Mouse (Mus musculus) megakaryocyte, adult 5-6 weeks (primary cell): ENCODE data around the gene Foxm1. TPM values are rescaled to one million over a fixed set of nuclear protein-coding genes. Genes with fewer than 3 reads are reported as not detected.

ENCODE experiments used
- ATAC-seq: 2 replicates; pipeline ENCODE4 v1.8.0; 2016; ENCODE audit warnings: mild to moderate bottlenecking, inconsistent platforms; ENCODE audit not compliant: poor library complexity, severe bottlenecking
- total RNA-seq, 2 experiments: library from RNA; stranded (forward) in 1 of 2; stranded (reverse) in 1 of 2; fragments of 153-499, 151-499 nt in 1 of 2; fragments of 221-1000, 200-1000 nt in 1 of 2; gene quantifications; 2 replicates each; pipeline versions ENCODE4 v1.2.3 to v1.2.4; 2015 to 2017

Foxm1 gene
- 69.8 and 76.1 TPM in 2 replicates for total RNA-seq (2015)
- 26.2 and 41.8 TPM in 2 replicates for total RNA-seq (2017)

DNA sequence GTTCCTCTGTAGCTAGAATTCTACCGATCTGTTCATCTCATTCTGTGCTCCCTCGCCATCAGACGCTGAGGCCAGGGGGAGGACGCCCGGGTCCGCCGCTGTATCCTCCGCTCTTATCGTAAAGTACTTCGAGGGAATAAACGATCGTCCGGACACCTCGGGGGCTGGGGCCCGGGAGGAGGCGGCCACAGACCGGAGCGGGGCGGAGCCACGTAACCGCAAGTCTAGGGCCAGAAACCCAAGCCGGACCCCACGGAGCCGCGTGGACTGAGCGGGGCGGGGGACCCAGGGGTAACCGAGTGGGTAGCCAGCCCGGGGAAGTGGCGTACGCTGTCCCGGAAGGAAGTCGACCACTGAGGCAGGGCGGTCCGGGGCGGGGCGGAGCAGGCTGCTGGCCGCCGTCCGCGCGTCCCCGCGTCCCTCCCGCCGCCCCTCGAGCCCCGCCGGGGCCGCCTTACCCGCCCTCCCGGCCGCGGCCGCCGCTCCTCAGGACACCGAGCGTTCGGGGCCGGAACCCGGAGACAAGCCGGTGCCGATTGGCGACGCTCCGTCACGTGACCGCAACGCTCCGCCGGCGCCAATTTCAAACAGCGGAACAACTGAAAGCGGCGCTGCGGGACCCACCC lies at the start of gene Foxm1, which contains the start of gene Rhno1:
Foxm1 (plus strand) TSS at position 587 of the 626 bp plus-strand sequence.
Rhno1 (minus strand) TSS at position 531 of the 626 bp plus-strand sequence.
- peak; percentile 73 for ATAC-seq

- no peak for ATAC-seq
Observed at GRCm38 (mm10) chr6:128314796-128315195, 48.0 kb upstream of the Foxm1 start.

GRCm38 (mm10) chr6:128315597-128315996 lies 47.2 kb upstream of the Foxm1 start:
- ATAC-seq = no peak

GRCm38 (mm10) chr6:128318317-128318716 lies 44.5 kb upstream of the Foxm1 start:
- ATAC-seq = peak; percentile 83

DNA sequence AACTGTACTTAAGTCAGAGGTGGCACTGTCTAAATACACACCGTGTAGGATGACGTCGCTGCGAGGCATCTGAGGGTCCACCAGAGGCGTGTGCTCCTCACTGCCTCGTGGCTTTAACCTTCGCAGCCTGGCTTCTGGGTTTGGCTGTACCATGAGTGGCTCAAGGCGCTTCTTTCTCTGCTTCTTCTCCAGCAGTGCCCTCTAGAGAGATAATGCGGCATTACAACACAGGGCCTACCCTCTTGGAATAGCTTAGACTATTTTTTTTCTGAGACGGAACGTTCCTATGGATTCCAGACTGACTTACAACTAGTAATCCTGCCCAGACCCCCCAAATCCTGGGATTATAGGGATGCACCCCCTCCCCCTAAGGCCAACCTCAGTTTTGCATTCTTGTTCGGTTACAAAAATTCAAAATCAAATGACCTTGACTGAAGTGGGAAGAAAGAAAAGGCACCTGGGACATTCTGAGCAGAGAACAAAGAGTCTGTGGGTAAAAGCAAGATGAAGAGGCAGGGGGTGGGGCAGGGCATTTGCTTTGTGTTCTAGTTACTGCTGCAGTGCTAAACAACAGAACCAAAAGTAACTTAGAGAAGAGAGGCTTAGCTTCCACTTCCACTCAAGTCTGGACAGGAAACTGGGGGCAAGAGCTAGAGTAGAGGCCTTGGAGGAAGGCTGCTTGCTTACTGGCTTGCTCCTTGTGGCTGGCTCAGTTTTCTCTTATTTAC lies 28.2 kb upstream of the Foxm1 start:
- ATAC-seq = peak; percentile 92

- no peak for ATAC-seq
Observed at GRCm38 (mm10) chr6:128337467-128337866, 25.3 kb upstream of the Foxm1 start.

- ATAC-seq = no peak
Observed at GRCm38 (mm10) chr6:128338876-128339275, 23.9 kb upstream of the Foxm1 start.

GRCm38 (mm10) chr6:128341956-128342723 lies 20.6 kb upstream of the Foxm1 start:
- no peak for ATAC-seq

GRCm38 (mm10) chr6:128345623-128346022 lies 17.1 kb upstream of the Foxm1 start:
- peak; percentile 93 for ATAC-seq

- ATAC-seq = no peak
Observed at GRCm38 (mm10) chr6:128346782-128347181, 16.0 kb upstream of the Foxm1 start.

DNA sequence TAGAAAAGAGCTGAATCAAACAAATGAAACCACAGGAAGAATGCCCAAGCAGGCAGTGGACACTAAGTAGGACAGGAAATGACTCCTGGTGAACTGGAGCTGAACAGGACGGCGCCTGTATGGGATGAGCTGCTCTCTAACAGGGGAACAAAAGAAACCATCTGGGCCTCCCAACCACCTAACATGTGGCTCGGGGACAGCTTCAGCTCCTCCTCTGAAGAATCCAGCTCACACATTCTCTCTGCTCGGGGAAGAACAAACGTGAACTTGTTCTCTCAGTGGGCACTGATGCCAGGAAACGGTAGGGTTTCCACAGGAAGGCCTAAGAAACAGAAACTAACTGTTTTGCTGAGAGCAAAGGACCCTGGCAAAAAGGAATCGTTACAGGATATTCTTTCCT lies 13.1 kb upstream of the Foxm1 start:
- no peak for ATAC-seq

DNA sequence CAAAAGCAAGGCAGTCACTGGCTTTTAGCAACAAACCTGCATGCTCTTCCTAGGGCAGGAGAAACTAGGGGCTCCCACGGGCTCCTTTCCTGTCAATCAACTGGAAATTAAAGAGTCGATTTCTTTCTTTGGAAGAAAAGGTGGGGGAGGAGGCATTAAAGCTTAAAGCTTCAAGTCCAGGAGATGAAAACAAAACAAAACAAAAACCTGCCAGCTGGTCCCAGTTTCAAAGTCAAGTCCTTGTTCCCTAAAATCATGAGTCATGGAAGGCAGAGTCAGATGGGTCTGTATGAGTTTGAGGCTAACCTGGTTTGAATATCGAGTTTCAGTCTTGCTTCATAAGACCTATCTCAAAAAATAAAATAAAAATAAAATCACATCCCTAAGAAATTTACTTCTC lies 8.6 kb upstream of the Foxm1 start:
- ATAC-seq = no peak

GRCm38 (mm10) chr6:128355201-128355681 lies 7.5 kb upstream of the Foxm1 start:
- 0 out of 2 replicates have a peak, but pooled peaks have one; percentile 6 for ATAC-seq

DNA sequence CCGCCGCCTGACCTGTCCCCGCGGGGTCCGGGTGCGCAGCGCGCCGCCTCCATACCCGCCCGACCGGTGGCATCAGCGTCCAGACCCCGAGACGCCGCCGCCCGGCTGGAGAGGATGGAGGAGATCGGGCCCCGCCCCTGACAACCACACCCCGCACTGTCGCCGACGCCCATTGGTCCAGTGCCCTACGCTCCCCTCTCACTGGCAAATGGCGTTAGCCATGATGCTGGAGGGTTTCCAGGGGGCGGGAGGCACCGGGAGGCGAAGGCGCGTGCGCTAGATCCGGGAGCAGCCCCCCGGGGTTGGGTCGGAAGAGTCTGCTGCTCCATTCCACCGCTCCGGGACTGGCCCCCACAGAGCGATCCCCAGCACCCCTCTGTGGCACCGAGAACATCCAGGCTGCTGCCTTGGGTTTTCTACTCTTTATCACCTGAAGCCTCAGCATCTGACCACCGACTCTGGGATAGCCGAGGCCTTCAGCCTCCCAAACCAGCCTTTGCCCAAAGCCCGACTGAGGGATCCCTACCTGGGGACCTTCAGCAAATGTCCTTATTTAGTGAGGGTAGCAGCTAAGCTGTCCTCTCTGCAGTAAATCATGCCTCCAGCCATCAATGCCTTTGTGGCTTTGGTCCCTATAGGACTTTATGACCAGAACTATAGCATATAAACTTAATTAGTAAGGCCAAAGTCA lies 6.9 kb upstream of the Foxm1 start, which contains the start of gene Tulp3:
Tulp3 (minus strand) TSS at position 126 of the 691 bp plus-strand sequence.
- peak; percentile 95 for ATAC-seq

- 0 out of 2 replicates have a peak, but pooled peaks have one; percentile 19 for ATAC-seq
Observed at GRCm38 (mm10) chr6:128358999-128359398, 3.8 kb upstream of the Foxm1 start.

DNA sequence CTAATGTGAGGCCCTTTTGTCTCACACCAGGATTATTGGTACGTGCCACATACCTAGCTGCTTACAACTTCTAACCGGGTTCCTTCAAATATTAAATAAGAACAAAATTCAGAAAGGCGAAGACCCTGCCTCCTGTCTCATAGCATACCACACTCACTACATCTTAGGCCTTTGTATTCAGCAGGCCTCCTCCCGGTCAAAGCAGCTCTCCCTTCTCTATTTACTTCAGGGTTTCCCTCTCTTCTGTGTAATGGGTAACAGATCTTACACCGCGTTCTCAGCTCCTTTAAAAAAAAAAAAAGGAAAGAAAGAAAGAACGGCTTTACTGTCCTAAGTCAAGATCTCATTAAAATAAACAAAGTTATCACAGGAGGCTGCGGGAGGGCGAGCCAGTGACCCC lies 866 bp upstream of the Foxm1 start:
- ATAC-seq = peak; percentile 11

- ATAC-seq = no peak
Observed at GRCm38 (mm10) chr6:128363007-128363825, 449 bp downstream of the Foxm1 start.

DNA sequence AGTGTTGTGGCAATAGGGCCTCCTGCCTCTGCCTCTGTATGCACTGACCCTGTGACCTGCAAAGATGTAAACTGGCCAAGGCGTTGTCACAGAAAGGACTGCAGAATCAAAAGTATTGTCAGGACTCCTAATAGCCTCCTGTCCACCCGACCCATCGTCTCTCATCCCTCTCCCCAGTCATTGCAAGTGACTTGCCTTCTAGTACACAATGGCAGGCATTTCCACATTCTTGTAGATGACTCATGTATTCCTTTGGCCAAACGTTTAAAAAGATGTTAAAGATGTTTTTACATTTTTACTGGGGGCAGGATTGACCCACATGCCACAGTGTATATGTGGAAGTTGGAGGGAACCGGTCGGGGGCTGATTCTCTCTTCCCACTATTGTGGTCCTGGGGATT lies 2.0 kb downstream of the Foxm1 start:
- ATAC-seq = no peak

GRCm38 (mm10) chr6:128366466-128366865 lies 3.7 kb downstream of the Foxm1 start:
- no peak for ATAC-seq

GRCm38 (mm10) chr6:128370040-128370439 lies 7.3 kb downstream of the Foxm1 start:
- ATAC-seq = no peak
